Mouse (Mus musculus) midbrain, embryonic 14.5 days (tissue): Measurements from ENCODE around the gene Olfr91. TPM values are rescaled to one million over a fixed set of nuclear protein-coding genes. Genes with fewer than 3 reads are reported as not detected.
A peak's percentile ranks its signal among the peaks of the same experiment; 100 is the strongest.

ENCODE experiments used
- ATAC-seq: fragments of 200-750 bp; cut with Nextera tagmentation; 2 replicates; pipeline ENCODE4 v1.8.0; 2017; ENCODE audit warnings: moderate number of reproducible peaks, moderate library complexity; ENCODE audit not compliant: low FRiP score, low TSS enrichment
- DNase-seq: peaks from one replicate; pipeline ENCODE4 v3.0.0-alpha.2; 2015
- H3K27ac ChIP-seq: fragments of 300-500 bp; sonication (generic); replicated peaks from 2 replicates; pipeline ENCODE4 v1.5.1; 2014; ENCODE audit warnings: mild to moderate bottlenecking, low read depth, low read length, moderate library complexity
- H3K27me3 ChIP-seq: fragments of 300-500 bp; sonication (generic); 2 replicates; pipeline ENCODE4 v1.6.1; 2014; ENCODE audit warnings: low read length, control low read depth, mixed read lengths; ENCODE audit not compliant: control insufficient read depth, insufficient read depth
- H3K36me3 ChIP-seq: fragments of 300-500 bp; sonication (generic); 2 replicates; pipeline ENCODE4 v1.6.1; 2014; ENCODE audit warnings: low read length, control low read depth; ENCODE audit not compliant: control insufficient read depth, insufficient read depth
- H3K4me1 ChIP-seq: fragments of 300-500 bp; sonication (generic); 2 replicates; pipeline ENCODE4 v1.6.1; 2014; ENCODE audit warnings: mild to moderate bottlenecking, antibody characterized with exemption, low read length, control low read depth; ENCODE audit not compliant: control insufficient read depth, insufficient read depth
- H3K4me2 ChIP-seq: fragments of 300-500 bp; sonication (generic); 2 replicates; pipeline ENCODE4 v1.6.1; 2014; ENCODE audit warnings: mild to moderate bottlenecking, low read length, moderate library complexity
- H3K4me3 ChIP-seq: fragments of 300-500 bp; sonication (generic); replicated peaks from 2 replicates; pipeline ENCODE4 v1.5.1; 2014; ENCODE audit warnings: low read depth, low read length
- H3K9ac ChIP-seq: fragments of 300-500 bp; sonication (generic); replicated peaks from 2 replicates; pipeline ENCODE4 v1.6.1; 2014; ENCODE audit warnings: mild to moderate bottlenecking, low read length, moderate library complexity
- H3K9me3 ChIP-seq: fragments of 300-500 bp; sonication (generic); 2 replicates; pipeline ENCODE4 v1.6.1; 2016; ENCODE audit warnings: low read length, control low read depth, mixed read lengths; ENCODE audit not compliant: control insufficient read depth
- WGBS: fragments of 180-500 bp; shearing (Covaris S2); extraction: QIAGEN DNeasy Blood & Tissue Kit; methylation state at CpG from one replicate; pipeline ENCODE4 v1.1.7; 2014; 5-methylcytosine and 5-hydroxymethylcytosine counted together
- polyA plus RNA-seq: library from polyadenylated mRNA; unstranded; fragments of >200 nt; fragmentation: Nextera tagmentation; extraction: Ambion mirVana; gene quantifications from 2 replicates; pipeline ENCODE4 v1.2.1, GENCODE M21; 2014

Olfr91 gene
- polyA plus RNA-seq, 1 experiment from 2014 or later: not detected

GRCm38 (mm10) chr17:37044651-37045244 is 53.3 kb downstream of the Olfr91 start:
- Histone ChIP-seq H3K4me1 (peaks cover 32% of the 10 kb centered on the region), H3K36me3 (no peaks in the 10 kb centered on the region; the same call in 1 of the 2 replicates), H3K27me3 (peaks cover 4% of the 10 kb centered on the region; the same call in 1 of the 2 replicates), H3K4me3 (peak overlapping the region; percentile 92), H3K4me2 (peak overlapping the region; percentile 86), H3K9me3 (no peaks in the 10 kb centered on the region), H3K9ac (peak overlapping the region; percentile 98), H3K27ac (peak overlapping the region; percentile 97)
- WGBS: 83% methylated on average over 7 of the region's 7 CpGs
- DNase-seq (no peak), ATAC-seq (no peak)

Other genes with a start within 250 kb of the Olfr91 start
- 0.33 and 0.58 TPM in 2 replicates for gene Trim15, start 231.1 kb downstream of the Olfr91 start, polyA plus RNA-seq
- gene Trim10, start 228.7 kb downstream of the Olfr91 start, polyA plus RNA-seq: 0.78 and 1.1 TPM in 2 replicates
- gene Trim40, start 208.2 kb downstream of the Olfr91 start, polyA plus RNA-seq: not detected in 2 replicates
- not detected in 2 replicates for gene Trim31, start 200.2 kb downstream of the Olfr91 start, polyA plus RNA-seq
- 1.1 and 1.7 TPM in 2 replicates for gene Rnf39, start 155.4 kb downstream of the Olfr91 start, polyA plus RNA-seq
- 176 and 215 TPM in 2 replicates for gene Ppp1r11, start 146.5 kb downstream of the Olfr91 start, polyA plus RNA-seq
- gene Znrd1, start 139.7 kb downstream of the Olfr91 start, polyA plus RNA-seq: 64.7 and 69.4 TPM in 2 replicates
- gene Znrd1as, start 139.7 kb downstream of the Olfr91 start, polyA plus RNA-seq: 2.9 and 6.1 TPM in 2 replicates
- gene 2410137M14Rik, start 117.0 kb downstream of the Olfr91 start, polyA plus RNA-seq: 0.32 and 0.76 TPM in 2 replicates
- gene H2-M5, start 108.7 kb downstream of the Olfr91 start, polyA plus RNA-seq: 1.8 and 2.0 TPM in 2 replicates
- 283 and 301 TPM in 2 replicates for gene Zfp57, start 97.1 kb downstream of the Olfr91 start, polyA plus RNA-seq
- gene Mog, start 74.9 kb downstream of the Olfr91 start, polyA plus RNA-seq: 1.9 and 2.2 TPM in 2 replicates
- 103 and 123 TPM in 2 replicates for gene Gabbr1, start 52.3 kb downstream of the Olfr91 start, polyA plus RNA-seq
- gene Olfr90, start 9.8 kb downstream of the Olfr91 start, polyA plus RNA-seq: not detected in 2 replicates
- not detected in 2 replicates for gene Olfr92, start 21.8 kb upstream of the Olfr91 start, polyA plus RNA-seq
- not detected in 2 replicates for gene Olfr93, start 63.2 kb upstream of the Olfr91 start, polyA plus RNA-seq
- gene Ubd, start 95.6 kb upstream of the Olfr91 start, polyA plus RNA-seq: not detected in 2 replicates
- not detected in 2 replicates for gene Olfr94, start 102.7 kb upstream of the Olfr91 start, polyA plus RNA-seq
- not detected in 2 replicates for gene Olfr95, start 114.8 kb upstream of the Olfr91 start, polyA plus RNA-seq
- gene Olfr96, start 121.9 kb upstream of the Olfr91 start, polyA plus RNA-seq: not detected in 2 replicates
- not detected in 2 replicates for gene Olfr97, start 139.1 kb upstream of the Olfr91 start, polyA plus RNA-seq
- gene Olfr98, start 165.5 kb upstream of the Olfr91 start, polyA plus RNA-seq: not detected in 2 replicates
- gene H2-M3, start 171.9 kb upstream of the Olfr91 start, polyA plus RNA-seq: 0.80 and 1.1 TPM in 2 replicates
- gene Olfr99, start 185.2 kb upstream of the Olfr91 start, polyA plus RNA-seq: not detected in 2 replicates
- not detected in 2 replicates for gene Olfr101, start 206.0 kb upstream of the Olfr91 start, polyA plus RNA-seq
- not detected in 2 replicates for gene Olfr102, start 218.8 kb upstream of the Olfr91 start, polyA plus RNA-seq
- not detected in 2 replicates for gene Olfr103, start 241.4 kb upstream of the Olfr91 start, polyA plus RNA-seq